Mouse (Mus musculus): ENCODE measurements at regions not wholly inside any gene's neighbourhood (a gene's known extent, or its start where the extent isn't known, plus 50 kb on each side); places are given as distances from the start of the nearest gene placed in this dataset.

GRCm38 (mm10) chr13:16424147-16424546, 412.5 kb downstream of the Inhba start:
- TF ChIP-seq POLR2A (IDR thresholded peaks at IDR 0.05; ENCODE audit: insufficient read depth, low read length) (no peak), CTCF (IDR thresholded peaks at IDR 0.05; ENCODE audit: low read depth, low read length) (no peak), EP300 (IDR thresholded peaks at IDR 0.05; ENCODE audit: insufficient read depth, low read depth, low read length) (no peak)
